Mouse (Mus musculus): ENCODE measurements around the gene A3galt2.

Gene A3galt2

DNA sequence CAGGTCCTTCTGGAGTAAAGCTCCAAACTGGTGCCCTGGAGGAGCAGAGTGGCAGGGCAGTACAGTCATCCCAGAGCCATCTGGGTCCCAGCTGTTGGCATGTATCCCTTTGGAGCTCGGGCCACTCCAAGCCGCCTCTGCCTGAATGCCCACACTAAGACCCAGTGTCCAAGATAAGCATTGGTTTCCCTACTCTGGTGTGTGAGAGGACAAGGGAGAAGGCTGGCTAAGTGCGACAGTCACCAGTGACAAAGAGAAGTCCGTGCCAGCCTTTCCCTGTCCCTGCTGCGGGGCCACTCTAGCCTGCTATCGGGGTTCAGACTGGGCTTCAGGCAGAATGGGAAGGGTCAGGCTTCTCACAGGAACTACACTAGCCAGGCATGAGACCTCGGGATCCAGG lies 736 bp downstream of the A3galt2 start:
- DNase-seq (ENCODE audit: low spot score), result no peak

DNA sequence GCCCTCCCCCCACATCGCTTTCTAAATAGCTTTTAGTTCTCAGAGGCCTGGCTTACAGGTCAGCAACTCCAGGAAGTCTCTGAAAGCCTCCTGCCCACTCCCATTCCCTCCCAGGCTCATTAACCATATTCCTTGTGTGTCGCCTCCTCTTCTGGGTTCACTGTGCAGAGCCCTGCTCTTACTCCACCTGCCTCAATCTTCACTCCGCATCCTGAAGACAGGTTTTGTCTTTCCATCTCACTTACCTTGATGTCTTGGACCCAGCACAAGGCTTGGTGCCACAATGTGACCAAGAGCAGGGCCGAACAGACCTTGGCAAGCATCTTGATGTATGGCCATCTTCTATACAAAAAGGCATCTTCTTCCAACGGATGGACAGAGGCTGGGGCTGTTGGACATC lies 4.0 kb downstream of the A3galt2 start:
- DNase-seq (ENCODE audit: low spot score), result no peak

DNA sequence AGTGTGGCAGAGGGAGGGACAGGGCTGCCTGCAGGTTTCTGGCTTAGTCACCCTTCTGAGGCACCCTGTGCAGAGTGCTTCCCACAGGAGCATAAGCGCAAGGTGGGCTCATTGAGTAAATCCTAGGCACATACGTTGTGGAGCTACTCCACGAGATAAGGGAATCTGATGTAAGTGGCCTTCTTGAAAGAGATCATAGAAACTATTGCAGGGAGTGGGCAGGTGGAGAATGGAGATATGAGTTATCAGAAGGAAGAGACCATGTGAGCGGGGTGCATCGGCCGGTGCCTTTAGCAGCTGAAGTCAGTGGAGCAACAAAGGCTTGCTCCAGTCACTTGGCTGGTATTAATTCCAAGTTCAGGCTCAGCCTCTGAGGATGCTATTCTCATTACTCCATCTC lies 4.9 kb downstream of the A3galt2 start:
- no peak for DNase-seq (ENCODE audit: low spot score)

DNA sequence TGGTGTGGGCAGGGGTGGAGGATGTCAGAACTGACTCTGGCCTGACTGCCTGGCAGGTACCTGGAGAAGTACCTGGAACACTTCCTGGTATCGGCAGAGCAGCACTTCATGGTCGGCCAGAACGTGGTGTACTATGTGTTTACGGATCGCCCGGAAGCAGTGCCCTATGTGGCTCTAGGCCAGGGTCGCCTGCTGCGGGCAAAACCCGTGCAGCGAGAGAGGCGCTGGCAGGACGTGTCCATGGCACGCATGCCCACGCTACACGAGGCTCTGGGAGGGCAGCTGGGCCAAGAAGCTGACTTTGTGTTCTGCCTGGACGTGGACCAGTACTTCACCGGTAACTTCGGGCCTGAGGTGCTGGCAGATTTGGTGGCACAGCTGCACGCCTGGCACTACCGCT lies 11.8 kb downstream of the A3galt2 start:
- no peak for DNase-seq (ENCODE audit: low spot score)

DNA sequence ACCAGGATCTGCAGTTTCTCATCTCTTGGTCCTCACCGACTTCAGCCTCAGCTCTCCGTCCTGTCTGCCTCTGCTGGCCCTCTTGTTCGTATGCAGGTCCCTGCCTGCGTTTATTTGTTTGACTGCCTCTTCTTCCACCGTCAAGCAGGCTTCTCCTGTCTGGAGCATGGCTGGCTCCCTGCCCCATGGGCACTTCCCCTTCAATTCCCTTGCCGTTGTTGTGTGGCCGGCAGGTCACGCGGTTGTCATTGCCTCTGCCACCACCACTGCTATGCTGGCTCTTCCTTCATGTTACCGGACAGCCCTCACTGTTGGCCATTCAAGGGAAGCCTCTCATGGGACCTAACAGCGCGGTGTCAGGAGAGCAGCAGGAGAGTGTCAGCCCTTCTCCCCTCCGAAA lies 13.0 kb downstream of the A3galt2 start:
- DNase-seq (ENCODE audit: low spot score), result no peak

DNA sequence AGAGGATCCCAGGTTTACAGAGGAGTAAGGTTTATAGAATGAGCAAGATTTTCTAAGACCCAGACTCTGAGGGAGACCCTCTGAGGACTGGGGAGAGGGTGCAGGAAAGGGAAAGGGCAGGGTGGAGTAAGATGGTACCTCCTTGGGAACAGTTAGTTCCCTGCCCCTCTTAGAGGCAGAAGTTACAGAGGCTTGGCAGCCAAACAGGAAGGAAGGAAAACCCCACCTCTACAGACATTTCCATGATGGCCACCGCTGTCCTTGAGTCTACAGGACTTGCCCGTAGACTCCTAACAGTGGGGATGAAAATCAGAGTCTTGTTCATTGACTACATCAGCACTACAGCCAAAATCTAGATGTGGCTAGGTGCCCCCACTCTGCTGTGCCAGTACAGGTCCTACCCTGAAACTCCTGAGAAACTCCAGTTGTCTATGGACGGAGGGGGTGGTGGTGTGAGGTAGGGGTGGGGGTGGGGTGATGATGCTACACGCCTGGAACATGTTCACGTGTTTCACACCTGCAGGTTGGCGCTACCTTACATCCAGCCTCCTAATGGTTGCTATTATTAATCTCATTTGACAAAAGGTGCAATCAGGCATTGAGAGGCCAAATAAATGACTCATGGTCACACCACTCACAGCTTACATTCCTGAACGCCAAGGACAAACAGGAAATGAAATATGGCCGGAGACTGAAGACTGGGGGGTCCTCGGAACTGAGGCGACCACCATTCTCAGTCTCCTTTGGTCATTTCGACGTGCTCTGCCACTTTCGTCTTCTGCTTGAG lies 14.6 kb downstream of the A3galt2 start:
- DNase-seq (ENCODE audit: low spot score), result no peak

DNA sequence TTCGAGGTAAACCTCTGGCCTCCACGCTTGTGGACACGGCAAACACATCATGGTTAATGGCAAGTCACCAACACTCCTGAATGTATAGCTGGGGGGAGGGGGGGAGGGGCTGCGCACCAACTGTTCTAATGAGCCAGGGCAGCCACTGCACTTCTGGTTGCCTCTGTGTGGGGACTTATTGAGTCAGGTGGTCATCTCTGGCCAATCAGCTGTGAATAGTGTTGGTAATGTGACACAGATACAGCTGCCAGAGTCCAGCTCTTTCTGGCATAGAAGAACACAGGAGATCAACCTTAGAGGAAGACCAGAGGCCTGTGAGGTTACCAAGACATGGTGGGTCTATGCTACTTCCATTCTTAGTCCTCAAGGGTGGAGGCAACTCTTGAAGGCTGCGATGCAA lies 15.5 kb downstream of the A3galt2 start:
- no peak for DNase-seq (ENCODE audit: low spot score)

DNA sequence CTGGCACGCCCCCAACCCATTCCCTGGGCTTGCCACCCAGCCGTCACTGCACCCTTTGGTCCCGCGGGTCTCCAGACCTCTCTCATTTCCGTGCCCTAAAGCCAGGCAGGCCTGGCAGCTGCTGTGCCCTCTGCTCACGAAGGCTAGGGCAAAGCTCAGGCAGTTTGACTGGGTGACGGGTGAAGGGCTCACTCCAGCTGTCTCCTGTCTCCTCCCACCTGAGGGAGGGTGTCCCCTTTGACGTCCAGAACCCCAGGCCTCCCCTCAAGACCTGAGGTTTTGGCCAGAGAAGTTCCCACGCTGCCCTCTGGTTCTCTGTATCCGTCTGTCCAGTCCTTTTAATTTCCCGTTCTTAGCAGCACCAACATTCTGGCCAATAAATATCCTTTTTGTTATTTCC lies 18.7 kb downstream of the A3galt2 start:
- DNase-seq (ENCODE audit: low spot score), result no peak

DNA sequence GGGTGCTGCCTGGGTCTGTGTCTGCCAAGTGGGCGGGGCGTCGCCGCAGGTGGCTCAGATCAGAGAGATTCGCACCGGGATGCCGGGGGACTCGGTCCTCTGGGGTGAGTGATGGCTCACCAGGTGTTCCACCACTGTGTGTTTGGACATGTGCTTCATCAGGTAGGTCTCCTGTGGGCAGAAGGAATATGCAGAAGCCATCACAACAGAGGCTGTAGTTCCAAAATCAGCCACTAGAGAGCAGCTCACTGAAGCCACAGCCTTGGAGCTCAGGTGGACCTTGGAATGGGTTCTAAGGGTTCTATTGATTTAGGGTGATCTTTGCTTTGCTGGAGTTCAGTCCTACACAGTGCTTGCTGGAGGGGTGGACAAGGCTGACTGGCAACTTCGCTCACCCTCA lies 19.3 kb downstream of the A3galt2 start:
- no peak for DNase-seq (ENCODE audit: low spot score)

DNA sequence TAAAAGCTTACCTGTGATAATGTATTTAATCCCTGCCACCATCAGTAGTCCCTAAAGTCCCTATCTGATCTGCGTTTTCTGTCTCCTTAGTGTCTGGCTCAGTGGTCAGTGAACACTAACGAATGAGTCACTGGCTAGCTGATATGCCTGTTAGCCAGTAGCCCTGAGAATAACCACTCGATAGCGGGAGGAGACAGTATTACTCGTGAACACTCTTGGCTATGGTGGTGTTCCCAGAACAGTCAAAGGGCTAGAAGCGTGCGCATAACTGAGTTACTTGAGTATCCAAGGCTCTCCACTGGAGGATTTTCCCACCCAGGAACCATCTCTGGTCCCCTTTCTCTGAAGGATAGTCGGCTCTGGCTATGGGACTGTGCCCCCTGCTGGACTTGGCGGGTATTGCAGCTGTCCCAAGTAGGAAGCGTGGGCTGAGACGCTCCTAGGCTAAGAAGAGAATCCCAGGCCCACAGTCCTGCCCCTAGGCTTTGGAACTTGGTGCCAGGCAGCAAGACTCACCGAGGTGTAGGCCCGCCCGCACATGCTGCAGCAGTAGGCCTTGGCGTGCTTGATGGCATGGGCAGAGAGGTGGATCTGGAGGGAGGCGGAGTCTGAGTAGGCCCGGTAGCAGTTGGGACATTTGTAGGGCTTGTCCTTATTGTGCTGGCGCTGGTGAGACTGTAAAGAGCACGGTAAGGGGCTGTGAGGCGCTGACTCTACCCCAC lies 21.6 kb downstream of the A3galt2 start:
- peak; percentile 32 for DNase-seq (ENCODE audit: low spot score)

DNA sequence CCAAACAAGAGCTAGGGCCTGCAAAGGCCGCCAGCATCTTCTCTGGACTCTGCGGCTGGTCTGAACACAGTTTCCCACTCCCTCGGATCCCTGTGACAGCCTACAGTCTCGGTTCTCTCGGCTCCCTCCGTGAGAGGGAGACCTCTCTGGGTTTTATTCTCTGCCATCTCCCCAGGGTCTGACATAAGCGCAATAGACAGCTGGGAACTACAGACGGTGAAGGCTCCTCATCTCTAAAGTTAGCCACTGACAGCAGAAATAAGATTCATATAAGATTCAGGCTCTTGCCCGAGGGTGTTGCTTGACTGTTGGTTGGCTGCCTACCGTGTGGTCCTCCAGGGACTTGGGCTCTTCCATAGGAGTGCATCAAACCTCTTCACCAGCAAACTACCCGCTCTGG lies 22.4 kb downstream of the A3galt2 start:
- no peak for DNase-seq (ENCODE audit: low spot score)

DNA sequence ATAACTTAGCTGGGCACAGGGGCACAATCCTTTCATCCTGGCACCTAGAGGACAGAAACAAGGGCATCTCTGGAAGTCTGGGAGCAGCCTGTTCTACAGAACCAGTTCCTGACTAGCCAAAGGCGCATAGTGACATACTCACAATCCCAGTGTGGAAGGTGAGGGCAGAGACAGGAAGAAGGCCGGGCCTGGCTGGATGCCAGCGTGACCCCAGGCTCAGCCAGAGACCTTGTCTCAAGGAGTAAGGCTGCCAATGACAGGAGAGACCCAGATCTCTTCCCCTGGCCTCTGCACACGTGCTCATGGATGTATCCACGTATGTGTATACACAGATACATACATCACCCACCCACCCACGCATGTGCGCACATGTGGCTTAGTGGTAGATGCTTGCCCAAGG lies 26.9 kb downstream of the A3galt2 start:
- no peak for DNase-seq (ENCODE audit: low spot score)

DNA sequence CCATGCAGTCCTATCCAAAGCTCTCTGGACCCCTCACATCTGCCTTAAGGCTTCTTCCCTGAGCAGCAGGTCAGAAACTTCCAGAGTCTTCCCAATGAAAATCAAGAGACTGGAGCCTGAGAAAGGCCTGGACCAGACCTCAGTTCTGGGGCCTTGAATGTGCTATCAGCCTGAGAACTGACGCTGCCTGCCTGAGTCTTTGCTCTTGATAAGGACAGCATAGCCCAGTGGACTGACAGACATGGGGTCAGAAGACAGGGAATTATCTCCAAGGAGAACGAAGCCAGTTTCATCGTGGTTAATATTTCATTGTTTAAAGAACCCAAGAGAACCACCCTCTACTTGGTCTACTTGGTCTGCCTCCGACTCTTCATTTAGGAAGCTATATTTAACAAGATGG lies 27.5 kb downstream of the A3galt2 start:
- no peak for DNase-seq (ENCODE audit: low spot score)

DNA sequence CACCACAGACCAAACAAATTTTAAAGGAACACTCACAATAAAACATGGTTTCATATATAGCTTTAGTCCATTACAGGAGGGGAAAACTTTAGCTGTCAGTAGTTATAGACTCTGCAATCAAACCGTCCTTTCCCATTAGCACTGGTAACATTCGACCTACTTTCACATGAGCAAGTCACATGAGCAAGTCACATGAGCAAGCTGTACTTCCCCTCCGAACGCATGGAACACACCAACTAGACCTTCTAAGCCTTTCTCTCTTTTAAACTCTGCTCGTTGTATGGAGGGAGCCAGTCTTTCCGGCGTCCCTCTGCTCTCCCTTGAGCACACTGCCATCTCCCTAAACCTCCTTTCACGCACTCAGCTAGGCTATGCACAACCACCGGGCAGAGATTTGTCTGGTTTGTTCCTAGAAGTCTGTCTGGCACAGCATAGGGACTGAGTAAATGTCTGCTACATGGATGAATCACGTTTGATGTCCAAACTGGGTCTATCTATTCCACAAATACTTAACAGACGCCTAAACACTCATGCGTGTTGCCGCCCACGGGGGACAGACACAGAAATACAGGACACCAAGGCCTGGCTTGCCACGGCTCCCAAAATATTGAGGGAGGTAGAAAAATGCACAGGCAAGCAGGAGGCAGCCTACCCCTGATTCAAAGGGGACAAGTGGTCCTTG lies 29.9 kb downstream of the A3galt2 start:
- DNase-seq (ENCODE audit: low spot score), result no peak

DNA sequence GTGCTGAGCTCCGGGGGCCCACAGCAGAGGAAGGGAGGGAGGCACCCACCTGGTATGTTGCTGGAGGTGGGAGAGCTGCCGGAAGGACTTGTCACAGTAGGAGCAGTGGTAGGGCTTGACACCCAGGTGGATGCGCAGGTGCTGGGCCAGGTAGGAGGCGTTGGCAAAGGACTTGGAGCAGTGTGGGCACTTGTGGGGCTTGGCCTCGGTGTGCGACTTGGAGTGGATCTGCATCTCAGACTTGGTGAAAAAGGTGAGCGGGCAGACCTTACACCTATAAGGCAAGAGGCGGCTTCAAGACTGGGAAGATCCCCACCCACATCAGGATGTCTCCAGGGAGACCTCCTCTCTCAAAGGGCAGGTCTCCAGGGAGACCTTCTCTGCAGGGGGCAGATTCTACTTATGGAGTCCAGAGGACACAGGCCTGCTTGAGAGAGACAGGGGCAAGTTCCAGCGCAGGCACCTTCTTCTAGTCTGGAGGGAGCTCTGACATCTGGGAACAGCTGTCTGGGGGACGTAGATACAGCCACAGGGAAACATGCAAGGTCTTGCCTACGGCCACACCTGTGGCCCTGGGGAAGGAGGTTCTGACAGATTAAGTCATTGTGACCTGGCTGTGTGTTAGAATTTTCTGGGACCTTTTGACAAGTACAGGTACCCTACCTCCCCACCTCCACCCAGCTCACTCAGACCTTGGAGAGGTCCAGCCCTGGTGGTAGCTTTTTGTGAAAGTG lies 30.9 kb downstream of the A3galt2 start:
- DNase-seq (ENCODE audit: low spot score), result no peak

DNA sequence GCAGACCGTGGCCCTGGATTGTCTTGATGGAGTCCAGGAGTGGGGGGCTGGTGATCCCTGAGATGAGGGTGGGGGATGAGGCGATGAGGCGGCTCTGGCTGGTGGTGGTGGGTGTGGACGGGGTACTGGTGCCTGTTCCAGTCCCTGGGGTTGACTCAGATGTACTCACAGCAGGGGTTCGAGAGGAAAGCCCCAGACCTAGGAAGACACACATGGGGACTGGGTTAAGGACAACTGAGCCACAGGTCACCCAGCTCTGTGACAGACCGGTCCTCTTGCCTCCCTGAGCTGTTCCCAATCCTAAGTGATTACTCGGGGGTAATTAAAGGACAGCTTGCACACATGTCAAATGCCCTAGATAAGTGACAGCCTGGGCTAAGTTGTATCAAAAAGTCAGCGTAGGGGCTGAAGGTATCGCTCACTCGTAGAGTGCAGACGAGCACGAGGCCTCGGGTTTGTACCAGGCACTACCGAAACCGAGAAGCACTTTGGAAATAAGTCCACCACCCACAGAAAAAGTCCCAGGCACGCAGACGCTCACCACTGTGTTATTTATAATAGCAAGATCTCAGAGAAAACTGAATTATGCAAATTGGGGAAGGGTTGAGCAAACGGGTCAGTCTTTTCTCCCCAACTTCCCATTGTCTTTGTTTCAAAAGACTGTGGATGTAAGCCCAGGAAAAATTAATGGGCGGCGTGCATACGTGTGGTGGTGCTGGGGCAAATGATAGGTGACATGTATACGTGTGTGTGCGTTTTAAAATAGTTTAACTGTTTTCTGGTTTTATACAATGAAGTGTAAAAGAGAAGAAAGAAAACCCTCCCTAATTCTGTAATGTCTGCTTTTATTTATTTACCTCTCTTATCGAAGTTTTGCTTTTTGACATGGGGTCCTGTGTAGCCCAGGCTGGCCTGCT lies 32.1 kb downstream of the A3galt2 start:
- no peak for DNase-seq (ENCODE audit: low spot score)

DNA sequence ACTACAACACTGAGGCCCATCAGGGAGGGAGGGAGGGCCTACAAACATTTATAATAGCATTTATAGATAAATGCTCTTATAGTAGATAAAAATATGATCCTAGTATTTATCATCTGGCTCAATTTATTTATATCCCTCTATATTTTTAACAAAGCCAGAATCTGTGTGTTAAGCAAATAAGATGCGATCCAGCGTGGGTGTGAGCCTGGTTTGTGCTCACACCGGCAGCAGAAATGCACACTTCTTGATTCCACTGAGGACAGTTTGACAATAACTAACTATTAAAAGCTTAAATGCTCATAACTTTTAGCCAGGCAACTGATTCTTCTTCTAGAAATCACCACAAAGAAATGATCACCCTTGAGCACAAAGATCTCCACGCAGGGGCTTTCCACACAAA lies 32.9 kb downstream of the A3galt2 start:
- no peak for DNase-seq (ENCODE audit: low spot score)

DNA sequence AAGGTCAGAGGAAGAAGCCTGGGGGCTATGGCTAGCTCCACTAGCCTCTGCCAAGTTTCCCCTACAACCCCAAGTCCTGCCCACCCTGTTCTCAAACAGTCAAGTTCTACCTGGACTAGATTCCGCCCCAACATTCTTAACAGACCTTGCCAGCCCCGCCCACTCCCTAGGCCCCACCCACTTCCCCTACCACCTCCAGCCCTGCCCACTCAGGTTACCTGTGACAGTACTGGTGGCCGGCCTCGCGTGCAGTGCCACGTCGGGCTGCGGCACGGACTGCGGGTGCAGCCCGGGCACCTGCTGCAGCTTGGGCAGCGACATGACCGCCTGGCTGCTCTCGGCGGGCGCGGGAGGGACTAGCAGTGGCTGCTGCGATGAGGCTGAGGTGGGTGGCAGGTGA lies 34.5 kb downstream of the A3galt2 start:
- DNase-seq (ENCODE audit: low spot score), result peak; percentile 86

DNA sequence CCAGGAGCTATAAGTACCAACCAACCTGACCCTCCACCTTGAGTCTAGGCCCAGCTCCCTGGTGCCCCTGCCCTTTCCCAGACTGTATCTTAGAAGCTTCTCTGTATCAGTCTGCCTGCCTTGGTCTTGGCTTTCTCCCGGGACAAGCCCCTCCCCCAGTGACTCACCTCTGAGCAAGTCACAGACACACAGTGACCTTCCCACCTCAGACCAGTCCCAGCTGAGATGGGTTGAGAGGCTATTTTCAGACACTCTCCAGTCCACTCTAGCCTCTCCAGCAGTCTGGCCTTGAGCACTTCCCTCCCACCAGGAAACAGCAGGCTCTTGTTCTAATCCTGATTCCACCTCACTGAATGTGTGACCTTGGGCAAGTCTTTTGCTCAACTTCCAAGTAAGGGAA lies 38.5 kb downstream of the A3galt2 start:
- peak; percentile 63 for DNase-seq (ENCODE audit: low spot score)

DNA sequence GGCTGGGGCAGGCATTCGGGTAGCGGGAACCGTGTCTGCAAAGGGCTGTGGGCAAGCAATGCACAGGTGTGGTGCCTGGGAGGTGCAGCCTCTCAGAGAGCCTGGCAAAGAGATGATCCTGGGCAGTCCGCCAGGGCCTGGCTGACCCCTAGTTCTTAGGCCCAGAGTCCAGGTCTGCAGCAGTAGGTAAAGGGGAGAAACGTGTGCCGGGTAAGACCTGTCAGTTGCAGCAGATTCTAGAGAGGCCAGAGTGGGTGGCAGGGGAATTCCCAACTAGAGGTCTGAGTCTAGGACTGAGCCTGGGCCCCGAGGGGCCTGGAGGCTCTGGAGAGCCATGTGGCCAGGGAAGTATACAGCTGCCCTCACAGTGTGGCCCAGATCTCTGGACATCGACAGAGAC lies 39.0 kb downstream of the A3galt2 start:
- DNase-seq (ENCODE audit: low spot score), result no peak

DNA sequence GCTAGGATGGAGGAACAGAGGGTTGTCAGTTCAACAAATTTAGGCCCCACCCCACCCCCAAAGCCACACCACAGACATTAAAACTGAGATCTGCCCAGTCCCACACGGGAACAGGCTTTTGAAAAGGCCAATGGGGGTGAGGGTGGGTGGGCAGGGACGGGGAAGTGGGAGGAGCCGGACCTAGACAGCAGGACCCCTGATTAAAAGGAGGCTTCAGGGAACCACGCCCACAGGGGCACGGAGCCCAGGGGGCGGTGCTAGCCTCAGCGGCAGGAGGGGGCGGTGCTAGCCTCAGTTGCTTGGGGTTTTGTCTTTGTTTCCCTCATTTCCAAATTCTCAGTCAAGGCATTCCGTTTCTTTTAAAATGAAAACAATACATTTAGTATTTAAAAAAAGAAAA lies 40.4 kb downstream of the A3galt2 start:
- DNase-seq (ENCODE audit: low spot score), result no peak

Data from yolk sac, embryonic 10.5 days (tissue).